Mouse (Mus musculus) frontal cortex, adult 2 months (tissue): Measurements from ENCODE around the gene Tnfrsf22. TPM values are rescaled to one million over a fixed set of nuclear protein-coding genes. Genes with fewer than 3 reads are reported as not detected.

ENCODE experiments used
- polyA plus RNA-seq: library from polyadenylated mRNA; depleted of rRNA; stranded (reverse); fragments of >200 nt; gene quantifications from 2 replicates; pipeline ENCODE4 v1.2.3, GENCODE M21; 2012; rRNA removed

Tnfrsf22 gene
- polyA plus RNA-seq, 1 experiment, result 4.1 TPM

Other genes starting within 250 kb of the Tnfrsf22 start
- gene Cdkn1c, start 188.6 kb downstream of the Tnfrsf22 start, polyA plus RNA-seq, result 9.1 and 10.3 TPM in 2 replicates
- gene Slc22a18, start 175.9 kb downstream of the Tnfrsf22 start, polyA plus RNA-seq, result 0.74 and 1.1 TPM in 2 replicates
- 0.86 and 1.3 TPM in 2 replicates for gene Phlda2, start 146.5 kb downstream of the Tnfrsf22 start, polyA plus RNA-seq
- 127 and 139 TPM in 2 replicates for gene Nap1l4, start 100.6 kb downstream of the Tnfrsf22 start, polyA plus RNA-seq
- 50.6 and 51.8 TPM in 2 replicates for gene Cars, start 49.6 kb downstream of the Tnfrsf22 start, polyA plus RNA-seq
- gene Tnfrsf26, start 20.9 kb downstream of the Tnfrsf22 start, polyA plus RNA-seq, result 0.18 and 0.21 TPM in 2 replicates
- 2.8 and 3.2 TPM in 2 replicates for gene Tnfrsf23, start 36.2 kb upstream of the Tnfrsf22 start, polyA plus RNA-seq
- 36.2 and 37.1 TPM in 2 replicates for gene Osbpl5, start 107.3 kb upstream of the Tnfrsf22 start, polyA plus RNA-seq
- 0.29 and 0.36 TPM in 2 replicates for gene Mrgprg, start 117.3 kb upstream of the Tnfrsf22 start, polyA plus RNA-seq
- gene Mrgpre, start 134.8 kb upstream of the Tnfrsf22 start, polyA plus RNA-seq, result 6.2 and 6.3 TPM in 2 replicates
- gene Nadsyn1, start 173.2 kb upstream of the Tnfrsf22 start, polyA plus RNA-seq, result 7.1 and 7.9 TPM in 2 replicates
- 55.5 and 58.7 TPM in 2 replicates for gene Dhcr7, start 173.5 kb upstream of the Tnfrsf22 start, polyA plus RNA-seq
- not detected in 2 replicates for gene Gm498, start 217.2 kb upstream of the Tnfrsf22 start, polyA plus RNA-seq